8 mouse cellular contexts compared by ENCODE assay signal in genomic region chr15:99583463-99584344, GRCm38 (mm10). TPM values are rescaled to one million over a fixed set of nuclear protein-coding genes. Genes with fewer than 3 reads are reported as not detected.
A peak's percentile ranks its signal among the peaks of the same experiment; 100 is the strongest.
DNase-seq lines count a peak whose midpoint lies in the region; ATAC-seq and TF ChIP-seq lines count a peak whose summit lies in the region.

No protein-coding gene starts in this region.

- H3K9ac ChIP-seq in forebrain, embryonic 13.5 days, result peak overlapping the region; percentile 54
- H3K9ac ChIP-seq in hindbrain, embryonic 15.5 days, result peak overlapping the region; percentile 10; the same call in 1 of the 2 replicates
- no peak overlapping the region for H3K9ac ChIP-seq in liver, embryonic 14.5 days (replicated peaks)
- H3K9ac ChIP-seq in neural tube, embryonic 11.5 days (ENCODE audit: low read length), result peak overlapping the region; percentile 37

- WGBS in forebrain, embryonic 13.5 days, result 2% methylated on average over 50 of the region's 54 CpGs
- 2% methylated on average over 54 of the region's 54 CpGs for WGBS in hindbrain, embryonic 15.5 days
- 3% methylated on average over 53 of the region's 54 CpGs for WGBS in liver, embryonic 14.5 days (ENCODE audit: insufficient replicate concordance)
- 2% methylated on average over 54 of the region's 54 CpGs for WGBS in neural tube, embryonic 11.5 days

- no peak for TF ChIP-seq EP300 in liver, embryonic 14.5 days (IDR thresholded peaks at IDR 0.05; ENCODE audit: low read depth)

- H3K79me2 ChIP-seq in C2C12 (ENCODE audit: control insufficient read depth, insufficient read depth), result no peaks in the 10 kb centered on the region

- peaks cover 20% of the 10 kb centered on the region for H3K4me1 ChIP-seq in forebrain, embryonic 13.5 days
- H3K4me1 ChIP-seq in hindbrain, embryonic 15.5 days (replicated peaks), result peaks cover 24% of the 10 kb centered on the region
- no peaks in the 10 kb centered on the region for H3K4me1 ChIP-seq in liver, embryonic 14.5 days (replicated peaks; ENCODE audit: control insufficient read depth in 2 of 2, insufficient read depth in 2 of 2, low read length in 1 of 2)
- peaks cover 15% of the 10 kb centered on the region for H3K4me1 ChIP-seq in neural tube, embryonic 11.5 days (ENCODE audit: control insufficient read depth, insufficient read depth, low read length)

- DNase-seq in ZHBTc4 (ENCODE audit: low read depth, low spot score), result peak; percentile 76
- no peak for DNase-seq in liver, embryonic 14.5 days (ENCODE audit: low read depth in 3 of 3, low spot score in 3 of 3)
- peak; percentile 68 for DNase-seq in neural tube, embryonic 11.5 days (ENCODE audit: low spot score)
- no peak for DNase-seq in ovary, postnatal 14 days (ENCODE audit: low spot score)
- DNase-seq in layer of hippocampus, adult 9-10 months (ENCODE audit: low spot score), result no peak

- H3K9me3 ChIP-seq in forebrain, embryonic 13.5 days (replicated peaks), result no peaks in the 10 kb centered on the region
- H3K9me3 ChIP-seq in hindbrain, embryonic 15.5 days, result no peaks in the 10 kb centered on the region
- no peaks in the 10 kb centered on the region for H3K9me3 ChIP-seq in liver, embryonic 14.5 days (ENCODE audit: control insufficient read depth, low read length)
- H3K9me3 ChIP-seq in neural tube, embryonic 11.5 days (ENCODE audit: control insufficient read depth, low read length), result no peaks in the 10 kb centered on the region

- H3K27ac ChIP-seq in forebrain, embryonic 13.5 days, result no peak overlapping the region
- H3K27ac ChIP-seq in hindbrain, embryonic 15.5 days (replicated peaks), result no peak overlapping the region
- no peak overlapping the region for H3K27ac ChIP-seq in liver, embryonic 14.5 days
- H3K27ac ChIP-seq in neural tube, embryonic 11.5 days (ENCODE audit: low read depth, low read length), result no peak overlapping the region

- peak overlapping the region; percentile 40 for H3ac ChIP-seq in C2C12 (ENCODE audit: control insufficient read depth, insufficient read length, low read depth)

- no peaks in the 10 kb centered on the region for H3K36me3 ChIP-seq in C2C12 (ENCODE audit: control insufficient read depth, insufficient read depth)
- no peaks in the 10 kb centered on the region for H3K36me3 ChIP-seq in forebrain, embryonic 13.5 days (ENCODE audit: poor library complexity, severe bottlenecking)
- no peaks in the 10 kb centered on the region for H3K36me3 ChIP-seq in hindbrain, embryonic 15.5 days
- no peaks in the 10 kb centered on the region for H3K36me3 ChIP-seq in liver, embryonic 14.5 days (replicated peaks; ENCODE audit: control insufficient read depth, insufficient read depth, low read depth)
- no peaks in the 10 kb centered on the region for H3K36me3 ChIP-seq in neural tube, embryonic 11.5 days (ENCODE audit: control insufficient read depth, insufficient read depth, low read length)

- H3K79me3 ChIP-seq in C2C12 (ENCODE audit: low read depth), result no peaks in the 10 kb centered on the region

- no peak for TF ChIP-seq CTCF in C2C12 (IDR thresholded peaks at IDR 0.05; ENCODE audit: control insufficient read depth, insufficient read depth, insufficient read length)
- TF ChIP-seq CTCF in liver, embryonic 14.5 days (IDR thresholded peaks at IDR 0.05; ENCODE audit: low read depth), result no peak

- no peak overlapping the region for H3K4me3 ChIP-seq in C2C12 (ENCODE audit: insufficient read depth, poor library complexity, severe bottlenecking)
- peak overlapping the region; percentile 30 for H3K4me3 ChIP-seq in forebrain, embryonic 13.5 days
- peak overlapping the region; percentile 27 for H3K4me3 ChIP-seq in hindbrain, embryonic 15.5 days
- H3K4me3 ChIP-seq in liver, embryonic 14.5 days (ENCODE audit: insufficient read depth in 1 of 2, low read depth in 2 of 2, low read length in 2 of 2), result no peak overlapping the region
- peak overlapping the region; percentile 21 for H3K4me3 ChIP-seq in neural tube, embryonic 11.5 days (ENCODE audit: low read depth, low read length)

- no peaks in the 10 kb centered on the region for H3K27me3 ChIP-seq in C2C12 (ENCODE audit: control insufficient read depth, insufficient read depth, insufficient read length)
- H3K27me3 ChIP-seq in forebrain, embryonic 13.5 days, result peaks cover 81% of the 10 kb centered on the region
- peaks cover 64% of the 10 kb centered on the region for H3K27me3 ChIP-seq in hindbrain, embryonic 15.5 days
- H3K27me3 ChIP-seq in liver, embryonic 14.5 days (ENCODE audit: control insufficient read depth, insufficient read depth, low read length), result peaks cover 65% of the 10 kb centered on the region
- H3K27me3 ChIP-seq in neural tube, embryonic 11.5 days (ENCODE audit: control insufficient read depth, insufficient read depth, low read length), result peaks cover 66% of the 10 kb centered on the region

- H3K4me2 ChIP-seq in forebrain, embryonic 13.5 days, result peak overlapping the region; percentile 59
- peak overlapping the region; percentile 54 for H3K4me2 ChIP-seq in hindbrain, embryonic 15.5 days
- peak overlapping the region; percentile 22; the same call in 1 of the 2 replicates for H3K4me2 ChIP-seq in liver, embryonic 14.5 days (ENCODE audit: low read depth)
- H3K4me2 ChIP-seq in neural tube, embryonic 11.5 days (ENCODE audit: low read depth), result peak overlapping the region; percentile 49

- ATAC-seq in forebrain, embryonic 13.5 days, result 0 out of 2 replicates have a peak, but pooled peaks have one; percentile 48
- ATAC-seq in hindbrain, embryonic 15.5 days (ENCODE audit: low FRiP score, low read depth), result peak; percentile 50; the same call in 1 of the 2 replicates
- no peak for ATAC-seq in liver, embryonic 14.5 days (ENCODE audit: insufficient read depth)
- ATAC-seq in neural tube, embryonic 11.5 days (ENCODE audit: insufficient read depth, low FRiP score, low TSS enrichment), result no peak

TF ChIP-seq in C2C12, 6 proteins besides CTCF, POLR2A, EP300 and RAD21:
- no peak for TF ChIP-seq USF1 (IDR thresholded peaks at IDR 0.05; ENCODE audit: low read depth)
- no peak for TF ChIP-seq FOSL1 (IDR thresholded peaks at IDR 0.05; ENCODE audit: insufficient read depth, low read length, poor library complexity, severe bottlenecking)
- no peak for TF ChIP-seq MAX (IDR thresholded peaks at IDR 0.05)
- TF ChIP-seq MYOD1 (IDR thresholded peaks at IDR 0.05; ENCODE audit: control insufficient read depth, insufficient read length, low read depth), result no peak
- TF ChIP-seq CEBPB (IDR thresholded peaks at IDR 0.05; ENCODE audit: low read depth), result no peak
- TF ChIP-seq MYOG (IDR thresholded peaks at IDR 0.05; ENCODE audit: control insufficient read depth, extremely low read depth, insufficient read length), result no peak

RNA-seq across cellular contexts. Expression of gene Aqp2, which starts 4.8 kb away (rescaled TPM):
- polyA plus RNA-seq in C2C12 (2012; fragmentation: generic; extraction: Trizol), result 0.18 TPM
- polyA plus RNA-seq in forebrain, embryonic 13.5 days (2015; fragmentation: Nextera tagmentation; extraction: Ambion mirVana), result not detected in 2 replicates
- not detected in 2 replicates for polyA plus RNA-seq in hindbrain, embryonic 15.5 days (2015; fragmentation: Nextera tagmentation; extraction: Ambion mirVana)
- polyA plus RNA-seq in liver, embryonic 14.5 days (2012; rRNA removed), result not detected in 2 replicates
- not detected in 2 replicates for polyA plus RNA-seq in liver, embryonic 14.5 days (2014; fragmentation: Nextera tagmentation; extraction: Ambion mirVana)
- not detected in 2 replicates for polyA plus RNA-seq in neural tube, embryonic 11.5 days (2014; fragmentation: Nextera tagmentation; extraction: Ambion mirVana)

RNA-seq across cellular contexts. Expression of gene Aqp5, which starts 6.9 kb away (rescaled TPM):
- 395 TPM for polyA plus RNA-seq in C2C12 (2012; fragmentation: generic; extraction: Trizol)
- polyA plus RNA-seq in forebrain, embryonic 13.5 days (2015; fragmentation: Nextera tagmentation; extraction: Ambion mirVana), result 0.14 and 0.25 TPM in 2 replicates
- polyA plus RNA-seq in hindbrain, embryonic 15.5 days (2015; fragmentation: Nextera tagmentation; extraction: Ambion mirVana), result 1.3 and 2.4 TPM in 2 replicates
- polyA plus RNA-seq in liver, embryonic 14.5 days (2012; rRNA removed), result 0.07 and 0.09 TPM in 2 replicates
- not detected in 2 replicates for polyA plus RNA-seq in liver, embryonic 14.5 days (2014; fragmentation: Nextera tagmentation; extraction: Ambion mirVana)
- polyA plus RNA-seq in neural tube, embryonic 11.5 days (2014; fragmentation: Nextera tagmentation; extraction: Ambion mirVana), result 0.27 and 0.59 TPM in 2 replicates

RNA-seq across cellular contexts. Expression of gene Aqp6, which starts 17.5 kb away (rescaled TPM):
- polyA plus RNA-seq in C2C12 (2012; fragmentation: generic; extraction: Trizol), result not detected
- not detected in 2 replicates for polyA plus RNA-seq in forebrain, embryonic 13.5 days (2015; fragmentation: Nextera tagmentation; extraction: Ambion mirVana)
- polyA plus RNA-seq in hindbrain, embryonic 15.5 days (2015; fragmentation: Nextera tagmentation; extraction: Ambion mirVana), result 0.78 and 1.00 TPM in 2 replicates
- not detected in 2 replicates for polyA plus RNA-seq in liver, embryonic 14.5 days (2012; rRNA removed)
- polyA plus RNA-seq in liver, embryonic 14.5 days (2014; fragmentation: Nextera tagmentation; extraction: Ambion mirVana), result not detected in 2 replicates
- polyA plus RNA-seq in neural tube, embryonic 11.5 days (2014; fragmentation: Nextera tagmentation; extraction: Ambion mirVana), result 0.64 and 0.66 TPM in 2 replicates

RNA-seq across cellular contexts. Expression of gene Faim2, which starts 55.7 kb away (rescaled TPM):
- 0.68 TPM for polyA plus RNA-seq in C2C12 (2012; fragmentation: generic; extraction: Trizol)
- polyA plus RNA-seq in forebrain, embryonic 13.5 days (2015; fragmentation: Nextera tagmentation; extraction: Ambion mirVana), result 5.5 and 8.1 TPM in 2 replicates
- polyA plus RNA-seq in hindbrain, embryonic 15.5 days (2015; fragmentation: Nextera tagmentation; extraction: Ambion mirVana), result 42.2 and 48.7 TPM in 2 replicates
- 0.02 TPM in 1 of 2 replicates, not detected in the other for polyA plus RNA-seq in liver, embryonic 14.5 days (2012; rRNA removed)
- not detected in 2 replicates for polyA plus RNA-seq in liver, embryonic 14.5 days (2014; fragmentation: Nextera tagmentation; extraction: Ambion mirVana)
- 1.5 and 2.3 TPM in 2 replicates for polyA plus RNA-seq in neural tube, embryonic 11.5 days (2014; fragmentation: Nextera tagmentation; extraction: Ambion mirVana)

Comparison
In these comparisons a context has a peak if more than half of its experiments do, and no peak if none do; other contexts are left out.
1. H3K4me3 ChIP-seq: peak in forebrain, embryonic 13.5 days (single experiment), hindbrain, embryonic 15.5 days (single experiment) and neural tube, embryonic 11.5 days (single experiment); none in C2C12 (single experiment) and liver, embryonic 14.5 days (0 of 2).
2. DNase-seq: peak in ZHBTc4 (single experiment) and neural tube, embryonic 11.5 days (single experiment); none in liver, embryonic 14.5 days (0 of 3), ovary, postnatal 14 days (single experiment) and layer of hippocampus, adult 9-10 months (single experiment).
3. ATAC-seq: peak in forebrain, embryonic 13.5 days (single experiment) and hindbrain, embryonic 15.5 days (single experiment); none in liver, embryonic 14.5 days (single experiment) and neural tube, embryonic 11.5 days (single experiment).
4. RNA of gene Aqp5, which starts 6.9 kb away (polyA plus RNA-seq): 395 TPM in C2C12 (single experiment); 1.3 to 2.4 TPM in hindbrain, embryonic 15.5 days, 0.27 to 0.59 TPM in neural tube, embryonic 11.5 days, 0.14 to 0.25 TPM in forebrain, embryonic 13.5 days and 0.07 to 0.09 TPM in liver, embryonic 14.5 days; every median in the first group is over 100 times any median in the second.
5. Peak in every context shown above with its lines, with median percentiles within 50 percentile points of each other: H3K4me2 ChIP-seq.